Mouse (Mus musculus): ENCODE data around the gene Dis3l.
"Not testable (repeated sequence)": the region's sequence is repeated elsewhere in the genome, so short reads cannot be mapped to it uniquely, and the experiment has no call there.

Gene Dis3l

DNA sequence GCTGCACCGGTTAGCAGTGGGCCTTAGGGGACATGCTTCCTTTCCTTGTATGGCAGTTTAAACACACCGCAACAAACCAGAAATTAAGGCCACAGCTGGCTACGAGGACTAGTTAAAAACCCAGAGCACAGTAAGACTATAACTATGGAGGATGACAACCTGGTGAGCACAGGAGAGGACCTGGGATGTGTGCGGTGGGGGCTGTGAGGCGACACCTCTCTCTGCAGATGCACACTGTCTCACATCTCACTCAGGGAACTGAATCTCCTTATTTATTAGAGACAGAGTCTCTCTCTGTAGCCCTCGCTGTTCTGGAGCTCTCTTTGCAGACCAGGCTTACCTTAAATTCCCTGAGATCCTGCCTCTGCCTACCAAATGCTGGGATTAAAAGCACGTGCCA is 17.1 kb downstream of the Dis3l start:
- no peak for DNase-seq (ENCODE audit: extremely low spot score, low read depth, low spot score)

DNA sequence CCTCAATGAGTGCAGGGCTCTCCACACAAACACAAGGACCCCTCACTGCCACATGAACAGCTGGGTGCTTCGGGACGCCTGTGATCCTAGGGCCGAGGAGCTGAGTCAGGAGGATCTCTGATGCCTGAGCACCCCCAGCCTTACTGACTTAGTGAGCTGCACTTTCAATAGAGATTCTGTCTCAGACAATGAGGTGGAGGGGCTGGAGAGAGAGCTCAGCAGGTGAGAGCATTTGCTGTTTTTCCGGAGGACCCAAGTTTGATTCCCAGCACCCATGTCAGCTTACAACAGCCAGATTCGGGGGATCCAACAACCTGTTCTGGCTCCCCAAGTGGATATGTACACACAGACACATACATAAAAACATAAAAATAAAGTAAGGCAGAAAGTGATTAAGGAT is 24.1 kb downstream of the Dis3l start:
- no peak for DNase-seq (ENCODE audit: extremely low spot score, low read depth, low spot score)

DNA sequence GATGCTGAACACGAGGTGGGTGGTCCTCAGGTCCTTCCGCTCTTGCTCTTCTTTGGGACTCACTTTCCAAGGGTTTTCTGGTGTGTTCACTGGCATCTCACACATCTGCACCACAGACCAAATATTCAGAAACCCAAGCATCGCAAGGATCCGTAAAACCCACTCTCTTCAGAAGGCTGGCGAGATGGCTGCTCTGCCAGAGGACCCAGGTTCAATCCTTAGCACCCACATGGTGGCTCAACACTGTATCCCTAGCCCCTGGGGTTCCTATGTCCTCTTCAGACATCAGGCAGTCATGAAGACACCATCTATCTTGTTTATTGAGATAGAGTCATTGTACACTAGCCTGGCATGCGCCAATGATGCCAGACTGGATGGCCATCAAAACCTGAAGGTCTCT is 26.4 kb downstream of the Dis3l start:
- DNase-seq (ENCODE audit: extremely low spot score, low read depth, low spot score), result no peak

DNA sequence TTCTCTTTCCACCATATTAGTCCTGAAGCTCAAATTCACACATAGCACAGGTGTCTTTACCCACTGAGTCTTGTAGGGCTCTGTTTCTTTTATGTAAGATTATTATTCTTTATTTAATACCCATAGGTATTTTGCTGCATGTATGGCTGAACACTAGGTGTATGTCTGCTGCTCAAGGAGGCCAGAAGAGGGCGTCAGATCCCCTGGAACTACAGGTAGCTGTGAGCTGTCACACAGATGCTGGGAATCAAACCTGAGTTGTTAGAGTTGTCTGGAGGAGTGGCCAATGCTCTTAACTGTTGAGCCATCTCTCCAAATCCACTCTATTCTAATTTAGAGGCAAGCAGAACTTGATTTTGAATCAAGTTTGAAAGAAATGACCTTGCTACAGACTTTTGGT is 29.0 kb downstream of the Dis3l start:
- no peak for DNase-seq (ENCODE audit: extremely low spot score, low read depth, low spot score)

DNA sequence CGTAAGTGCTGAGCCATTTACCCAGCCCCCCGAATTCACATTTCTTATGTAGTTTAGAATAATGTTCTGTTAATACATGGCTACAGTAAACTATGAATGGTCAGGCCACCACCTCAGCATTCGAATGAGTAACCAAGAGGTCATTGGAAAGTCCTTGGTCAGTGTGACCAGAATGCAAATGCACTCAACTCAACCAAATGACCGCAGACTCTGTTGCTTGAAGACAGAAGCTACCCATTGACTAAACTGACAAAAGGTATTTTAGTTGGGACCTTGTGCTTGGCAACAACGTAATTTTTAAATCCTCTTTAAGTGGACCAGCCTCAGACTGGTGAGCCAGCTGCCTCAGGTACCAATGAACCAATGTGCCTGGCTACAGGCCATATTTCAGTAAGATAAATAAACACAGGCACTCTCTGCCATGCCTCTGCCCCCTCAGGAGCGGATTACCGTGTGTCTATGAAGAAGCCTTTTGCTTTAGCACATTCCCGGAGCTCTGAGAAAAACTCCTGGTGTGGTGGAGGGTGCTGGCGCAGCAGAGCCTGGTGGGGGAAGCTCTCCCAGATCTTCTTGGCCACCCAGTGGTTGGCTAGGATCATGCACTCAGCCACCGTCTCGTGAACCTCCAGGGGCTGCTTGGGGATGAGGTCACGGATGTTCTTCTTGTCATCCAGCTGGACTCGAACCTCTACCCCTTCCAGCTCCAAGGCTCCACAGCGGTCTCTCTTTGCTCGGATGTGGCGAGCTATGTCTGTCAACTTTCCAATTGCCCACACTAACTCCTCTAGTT is 29.9 kb downstream of the Dis3l start:
- no peak for DNase-seq (ENCODE audit: extremely low spot score, low read depth, low spot score)

DNA sequence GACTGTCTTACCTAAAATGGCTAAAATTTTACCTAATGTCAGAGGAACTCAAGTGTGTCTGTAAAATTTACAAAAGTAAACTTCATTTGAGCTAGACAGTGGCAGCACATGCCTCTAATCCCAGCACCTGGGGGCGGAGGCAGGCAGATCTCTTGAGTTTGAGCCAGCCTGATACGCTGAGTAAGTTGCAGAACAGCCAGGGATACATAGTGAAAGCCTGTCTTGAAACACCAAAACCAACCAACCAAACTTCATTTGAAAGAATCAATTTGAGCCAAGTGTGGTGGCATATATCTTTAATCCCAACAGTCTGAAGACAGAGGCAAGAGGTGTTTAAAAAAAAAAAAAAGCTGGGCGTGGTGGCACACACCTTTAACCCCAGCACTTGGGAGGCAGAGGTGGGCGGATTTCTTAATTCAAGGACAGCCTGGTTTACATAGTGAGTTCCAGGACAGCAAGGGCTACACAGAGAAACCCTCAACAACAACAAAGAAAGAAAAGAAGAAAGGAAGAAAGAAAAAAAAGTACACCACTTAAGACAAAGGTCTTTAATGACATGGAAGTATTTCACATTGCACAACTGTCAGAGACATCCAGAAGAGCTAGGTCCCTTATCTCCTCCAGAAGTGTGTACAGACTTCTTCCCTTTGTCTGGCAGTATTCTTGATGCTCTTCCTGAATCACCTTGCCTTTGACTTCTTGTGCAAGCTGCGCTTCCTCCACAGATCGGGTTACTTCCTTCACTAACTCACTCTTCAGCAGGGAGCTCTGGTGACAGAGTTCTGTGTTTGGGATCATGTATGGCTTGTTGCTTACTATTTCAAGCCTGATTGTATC is 34.4 kb downstream of the Dis3l start:
- DNase-seq (ENCODE audit: extremely low spot score, low read depth, low spot score), result no peak

DNA sequence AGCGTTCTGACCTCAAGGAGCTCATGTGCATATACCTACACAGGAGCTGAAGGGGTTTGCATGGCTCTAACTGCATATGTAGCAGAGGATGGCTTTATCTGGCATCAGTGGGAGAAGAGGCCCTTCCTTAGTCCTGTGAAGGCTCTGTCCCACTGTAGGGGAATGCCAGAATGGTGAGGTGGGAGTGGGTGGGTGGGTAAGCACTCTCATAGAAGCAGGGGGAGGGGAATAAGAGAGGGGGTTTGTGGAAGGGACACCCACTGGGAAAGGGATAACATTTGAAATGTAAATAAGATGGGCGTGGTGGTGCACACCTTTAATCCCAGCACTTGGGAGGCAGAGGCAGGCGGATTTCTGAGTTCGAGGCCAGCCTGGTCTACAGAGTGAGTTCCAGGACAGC is 38.0 kb downstream of the Dis3l start:
- not testable (repeated sequence) for DNase-seq (ENCODE audit: extremely low spot score, low read depth, low spot score)

DNA sequence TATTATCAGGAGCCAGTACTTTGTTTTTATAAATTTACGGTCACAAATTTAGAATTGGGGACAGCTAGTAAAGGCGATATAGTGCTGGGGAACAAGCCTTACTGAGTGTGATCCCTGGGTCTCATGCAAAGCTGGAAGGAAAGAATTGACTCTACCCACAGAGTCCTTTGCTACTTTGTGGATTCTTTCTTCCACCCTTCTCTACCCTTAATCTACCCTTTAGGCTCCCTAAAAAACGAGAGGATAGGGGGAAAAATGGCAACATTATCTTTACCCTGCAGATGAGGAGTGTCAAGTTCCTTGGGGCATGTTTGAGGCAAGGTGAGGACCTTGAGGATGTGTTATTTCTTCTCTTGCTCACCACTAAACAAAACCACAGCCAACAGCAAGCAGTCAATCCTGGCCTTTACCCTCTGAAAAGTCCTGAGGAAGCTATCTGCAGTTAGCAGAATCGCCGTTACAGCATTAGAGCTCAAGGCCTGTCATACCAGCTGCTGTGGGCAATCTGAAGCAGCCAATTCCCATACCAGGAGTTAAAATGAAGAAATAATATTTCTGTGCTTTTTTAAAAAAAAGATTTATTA is 58.6 kb downstream of the Dis3l start:
- DNase-seq (ENCODE audit: extremely low spot score, low read depth, low spot score), result no peak

DNA sequence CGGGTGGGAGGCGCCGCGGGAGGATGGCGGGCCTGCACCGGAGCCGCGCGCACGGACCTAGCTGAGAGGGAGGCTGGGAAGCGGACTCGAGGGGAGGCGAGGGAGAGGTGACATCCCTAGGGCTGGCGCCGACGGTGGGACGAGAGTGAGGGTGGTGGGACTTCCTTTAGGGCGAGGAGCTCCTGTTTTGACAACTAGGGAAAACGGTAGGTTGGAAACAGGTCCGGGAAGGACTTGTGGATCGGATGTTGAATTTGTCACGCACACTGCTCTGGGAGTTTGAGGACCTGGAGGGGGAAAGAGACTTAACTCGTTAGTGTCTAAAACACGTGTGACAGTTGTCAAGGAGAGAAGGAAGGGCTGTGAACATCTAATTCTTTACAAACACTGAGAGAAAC is 59.3 kb downstream of the Dis3l start:
- DNase-seq (ENCODE audit: extremely low spot score, low read depth, low spot score), result no peak

DNA sequence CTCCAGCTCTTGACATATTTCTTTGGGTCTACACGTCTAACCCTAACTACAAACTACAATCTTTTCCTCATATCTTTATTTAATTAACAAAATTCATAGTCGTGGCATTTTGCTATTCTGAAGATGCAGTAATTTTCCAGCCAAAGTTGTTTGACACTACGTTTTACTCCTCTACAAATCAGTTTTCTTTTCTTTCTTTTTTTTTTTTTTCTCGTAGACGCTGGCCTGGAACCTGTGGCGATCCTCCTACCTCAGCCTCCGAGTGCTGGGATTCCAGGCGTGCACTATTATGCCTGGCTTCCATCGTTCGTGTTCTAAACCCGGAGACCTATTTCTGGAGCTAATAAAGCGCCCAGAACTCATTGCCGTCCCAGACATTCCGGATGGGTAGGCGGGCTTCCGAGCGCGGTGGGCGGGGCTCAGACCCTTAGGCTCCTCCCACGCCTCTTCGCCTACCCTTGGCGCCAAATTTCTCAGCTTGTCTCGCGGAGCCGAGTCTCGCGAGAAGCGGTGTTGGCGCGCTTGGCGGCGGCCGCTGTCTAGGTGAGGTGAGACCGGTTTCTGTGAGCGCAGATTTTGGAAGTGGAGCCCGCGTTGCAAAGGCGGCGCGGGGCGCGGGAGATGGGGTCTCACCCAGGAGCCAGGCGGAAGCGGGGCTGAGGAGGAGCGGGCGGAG is 59.8 kb downstream of the Dis3l start, which contains the start of gene Tipin:
Gene Tipin (plus strand): TSS at position 477 of the 676 bp plus-strand sequence.
- DNase-seq (ENCODE audit: extremely low spot score, low read depth, low spot score), result peak; percentile 86

DNA sequence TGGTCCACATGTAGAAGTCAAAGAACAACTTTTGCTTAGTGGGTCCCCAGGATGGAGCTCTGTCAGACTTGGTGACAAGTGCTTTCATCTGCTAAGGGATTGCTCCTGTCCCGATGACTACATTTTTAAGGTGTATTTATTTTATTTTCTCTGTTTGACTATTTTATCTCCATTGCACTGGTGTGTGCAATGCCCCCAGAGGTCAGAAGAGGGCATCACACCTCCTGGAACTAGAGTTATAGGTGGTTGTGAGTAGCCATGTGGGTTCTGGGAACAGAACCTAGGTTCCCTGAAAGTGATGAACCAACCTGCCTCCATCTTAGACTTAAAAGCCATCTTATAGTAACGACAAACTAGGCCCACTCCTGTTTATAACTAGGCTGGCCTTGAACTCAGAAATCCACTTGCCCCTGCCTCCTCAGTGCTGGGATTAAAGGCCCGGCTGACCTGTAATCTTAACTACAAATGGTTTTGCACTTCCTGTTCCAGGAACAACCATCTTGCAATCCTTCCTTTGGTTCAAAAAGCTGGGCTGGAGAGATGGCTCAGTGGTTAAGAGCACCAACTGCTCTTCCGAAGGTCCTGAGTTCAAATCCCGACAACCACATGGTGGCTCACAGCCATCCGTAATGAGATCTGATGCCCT is 62.3 kb downstream of the Dis3l start:
- DNase-seq (ENCODE audit: extremely low spot score, low read depth, low spot score), result no peak

DNA sequence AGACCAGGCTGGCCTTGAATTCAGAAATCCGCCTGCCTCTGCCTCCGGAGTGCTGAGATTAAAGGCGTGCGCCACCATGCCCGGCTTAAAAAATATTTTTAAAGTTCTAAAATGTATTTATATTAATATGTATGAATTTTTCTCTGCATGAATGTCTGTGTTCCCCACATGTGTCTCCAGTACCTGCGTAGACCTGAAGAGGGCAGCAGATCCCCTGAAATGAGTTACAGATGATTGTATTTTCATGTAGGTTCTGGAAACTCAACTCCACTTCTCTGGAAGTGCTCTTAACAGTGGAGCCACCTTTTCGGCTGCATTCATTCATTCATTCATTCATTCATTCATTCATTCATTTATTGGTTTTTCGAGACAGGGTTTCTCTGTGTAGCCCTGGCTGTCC is 63.4 kb downstream of the Dis3l start:
- DNase-seq (ENCODE audit: extremely low spot score, low read depth, low spot score), result no peak

DNA sequence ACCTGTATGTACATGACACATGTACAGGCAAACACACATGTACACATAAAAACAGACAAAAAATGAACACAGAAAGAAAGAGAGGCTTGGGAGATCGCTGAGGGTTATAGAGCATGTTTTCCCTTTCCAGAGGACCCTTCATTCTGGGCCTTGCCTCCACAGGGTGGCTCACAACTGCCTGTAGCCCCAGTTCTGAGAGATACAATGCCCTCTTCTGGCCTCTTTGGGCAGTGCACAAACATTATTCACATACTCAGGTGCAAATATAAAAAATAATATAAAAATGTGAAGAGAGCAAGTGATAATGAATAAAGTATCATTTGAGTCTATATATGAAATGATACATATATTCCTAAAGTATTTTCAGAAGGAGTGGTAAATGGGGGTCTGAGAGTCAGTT is 66.2 kb downstream of the Dis3l start:
- no peak for DNase-seq (ENCODE audit: extremely low spot score, low read depth, low spot score)

DNA sequence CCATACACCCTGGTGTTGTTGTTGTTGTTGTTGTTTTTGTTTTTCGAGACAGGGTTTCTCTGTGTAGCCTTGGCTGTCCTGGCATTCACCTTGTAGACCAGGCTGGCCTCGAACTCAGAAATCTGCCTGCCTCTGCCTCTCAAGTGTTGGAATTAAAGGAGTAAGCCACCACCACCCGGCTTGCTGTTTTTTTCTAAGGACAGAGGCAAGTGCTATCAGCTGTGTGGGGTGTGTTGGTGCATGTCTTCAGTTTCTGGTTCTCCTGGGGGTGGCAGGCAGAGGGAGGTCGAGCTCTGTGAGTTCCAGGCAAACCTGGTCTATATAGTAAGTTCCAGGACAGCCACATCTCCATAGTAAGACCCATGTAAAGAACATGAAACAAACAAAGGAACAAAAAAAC is 66.8 kb downstream of the Dis3l start:
- no peak for DNase-seq (ENCODE audit: extremely low spot score, low read depth, low spot score)

DNA sequence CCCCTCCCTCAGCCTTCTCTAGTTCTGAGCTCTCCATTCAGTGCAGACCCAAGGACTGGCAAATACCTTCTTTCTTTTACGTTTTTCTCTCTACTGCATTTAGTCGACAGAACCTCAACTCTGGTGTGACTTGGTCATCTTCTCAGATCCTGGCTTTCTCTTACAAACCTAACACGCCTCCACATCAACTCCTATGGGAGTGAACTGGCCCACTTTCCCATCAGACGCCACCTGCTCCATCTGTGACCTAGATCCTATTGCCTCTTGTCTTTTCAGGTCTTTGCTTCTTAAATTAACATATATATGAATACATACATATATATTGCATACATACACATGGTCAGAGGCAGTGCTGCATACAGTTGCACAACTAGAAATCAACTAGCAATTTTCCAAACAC is 67.3 kb downstream of the Dis3l start:
- no peak for DNase-seq (ENCODE audit: extremely low spot score, low read depth, low spot score)

DNA sequence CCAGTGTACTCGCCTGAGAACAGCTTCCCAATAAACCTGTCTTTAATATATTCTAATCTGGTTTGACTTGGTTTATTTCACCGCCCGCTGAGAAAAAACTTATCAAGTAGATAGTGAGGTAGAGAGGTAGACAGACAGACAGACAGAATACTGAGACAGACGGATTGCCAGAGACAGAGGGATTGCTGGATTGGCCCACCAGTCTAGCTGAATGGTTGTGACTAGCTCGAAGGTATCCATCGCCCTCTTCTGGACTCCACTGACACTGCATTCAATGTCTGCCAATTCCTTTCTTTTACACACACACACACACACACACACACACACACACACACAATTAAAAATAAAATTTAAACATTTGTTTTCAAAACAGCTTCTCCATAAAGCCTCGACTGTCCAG is 68.5 kb downstream of the Dis3l start:
- DNase-seq (ENCODE audit: extremely low spot score, low read depth, low spot score), result no peak

DNA sequence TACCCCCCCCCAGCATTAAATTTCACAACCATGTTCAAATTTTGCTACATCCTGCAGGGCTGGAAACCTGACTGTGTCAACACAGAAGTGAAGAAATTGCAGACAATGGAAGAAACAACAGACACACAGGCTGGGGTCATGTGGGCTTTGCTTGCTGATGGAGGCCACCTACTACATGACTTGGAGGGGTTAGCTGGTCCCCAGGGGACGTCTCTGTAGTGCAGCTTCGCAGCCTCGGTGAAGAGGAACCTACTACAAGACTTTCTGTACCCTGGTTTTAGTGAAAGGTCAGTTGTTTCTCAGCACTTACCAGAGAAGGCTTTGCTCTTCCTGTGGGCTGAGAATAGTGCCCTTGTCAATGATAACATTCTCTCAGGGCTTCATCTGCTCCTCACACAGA is 69.8 kb downstream of the Dis3l start:
- DNase-seq (ENCODE audit: extremely low spot score, low read depth, low spot score), result no peak

DNA sequence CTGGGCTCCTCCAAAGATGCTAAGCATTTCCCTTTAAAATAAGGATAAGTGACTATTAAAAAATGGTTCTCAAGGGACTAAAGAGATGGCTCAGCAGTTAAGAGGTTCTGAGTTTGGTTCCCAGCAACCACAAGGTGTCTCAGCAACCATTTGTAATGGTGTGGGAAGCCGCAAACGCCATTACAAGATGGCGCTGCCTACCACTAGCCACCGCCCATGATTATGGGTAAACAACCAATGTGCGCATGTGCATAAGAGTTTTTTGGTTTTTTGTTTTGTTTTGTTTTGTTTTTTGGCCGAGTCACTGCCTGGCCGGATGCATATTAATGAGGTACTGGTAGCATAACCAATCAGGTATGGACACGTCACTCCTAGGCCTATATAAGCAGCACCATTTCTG is 72.3 kb downstream of the Dis3l start:
- not testable (repeated sequence) for DNase-seq (ENCODE audit: extremely low spot score, low read depth, low spot score)

DNA sequence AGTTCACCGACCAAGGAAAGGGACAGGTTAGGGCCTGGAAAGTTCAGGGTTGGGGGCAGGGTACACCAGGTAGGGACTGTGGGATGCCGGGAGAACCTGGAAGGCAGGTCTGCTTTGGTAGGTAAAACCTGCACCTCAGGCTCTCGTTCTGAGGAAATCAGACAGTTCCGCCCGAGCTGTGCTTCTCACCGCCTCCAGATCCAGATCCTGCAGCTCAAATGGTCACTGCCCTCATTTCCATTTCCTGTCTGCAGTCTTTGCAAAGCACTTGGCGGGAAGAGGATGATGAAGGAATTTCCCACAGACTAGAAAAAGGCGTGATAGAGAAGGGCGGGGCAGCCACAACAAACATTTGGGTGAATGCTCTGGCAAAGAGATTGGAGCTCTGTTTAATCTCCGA is 72.9 kb downstream of the Dis3l start:
- no peak for DNase-seq (ENCODE audit: extremely low spot score, low read depth, low spot score)

DNA sequence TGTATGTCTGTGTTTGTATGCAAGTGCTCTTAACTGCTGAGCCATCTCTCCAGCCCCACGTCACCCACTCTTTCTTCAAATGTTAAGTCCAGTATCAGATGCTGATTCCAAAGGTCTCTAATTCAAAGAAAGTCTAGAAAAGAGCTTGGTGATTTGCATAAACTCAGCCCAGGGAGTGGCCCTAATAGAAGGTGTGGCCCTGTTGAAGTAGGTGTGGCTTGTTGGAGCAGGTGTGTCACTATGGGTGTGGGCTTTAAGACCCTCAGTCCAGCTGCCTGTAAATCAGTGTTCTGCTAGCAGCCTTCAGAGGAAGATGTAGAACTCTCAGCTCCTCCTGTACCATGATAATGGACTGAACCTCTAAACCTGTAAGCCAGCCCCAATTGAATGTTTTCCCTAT is 73.9 kb downstream of the Dis3l start:
- no peak for DNase-seq (ENCODE audit: extremely low spot score, low read depth, low spot score)

DNA sequence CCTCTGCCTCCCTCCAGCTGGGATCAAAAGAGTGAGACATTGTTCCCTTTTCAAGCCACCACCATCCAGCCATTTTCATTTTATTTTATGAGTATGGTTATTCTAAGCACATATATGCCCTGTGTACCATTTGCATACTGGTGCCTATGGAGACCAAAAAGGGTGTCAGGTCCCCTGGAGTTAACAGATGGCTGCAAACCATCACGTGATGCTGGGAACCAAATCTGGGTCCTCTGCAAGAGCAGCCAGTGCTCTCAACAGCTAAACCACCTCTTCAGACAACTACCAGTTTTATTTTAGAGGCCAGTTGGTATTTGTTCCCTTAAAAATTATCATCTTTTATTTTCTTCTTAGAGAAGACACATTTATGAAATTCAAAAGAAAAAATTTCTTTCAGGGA is 76.3 kb downstream of the Dis3l start:
- DNase-seq (ENCODE audit: extremely low spot score, low read depth, low spot score), result no peak
